Mouse (Mus musculus) skeletal muscle tissue, adult 2 months (tissue): ENCODE results near the gene Slc35f3.
A peak's percentile ranks its signal among the peaks of the same experiment; 100 is the strongest.
"Not testable (repeated sequence)": the region's sequence is repeated elsewhere in the genome, so short reads cannot be mapped to it uniquely, and the experiment has no call there.

Experiments
- DNase-seq: peaks from one replicate; pipeline ENCODE4 v3.0.0-alpha.2; 2012; ENCODE audit warnings: low read depth, low spot score

Slc35f3 gene

DNA sequence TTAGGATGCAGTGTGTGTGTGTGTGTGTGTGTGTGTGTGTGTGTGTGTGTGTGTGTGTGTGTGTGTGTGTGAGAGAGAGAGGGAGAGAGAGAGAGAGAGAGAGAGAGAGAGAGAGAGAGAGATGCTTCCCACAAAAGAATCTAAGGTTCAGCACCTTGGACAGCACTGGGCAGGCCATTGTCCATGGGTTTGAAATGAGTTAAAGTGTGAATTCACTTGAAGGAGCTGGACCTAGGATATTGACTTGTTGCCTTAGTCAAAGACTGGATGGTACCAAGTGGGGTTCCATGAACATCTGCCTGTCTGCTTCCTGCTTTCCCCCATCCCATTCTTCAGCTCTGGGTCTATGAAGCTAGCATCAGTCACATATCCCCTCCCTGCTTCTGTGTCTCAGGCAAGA lies 106.2 kb downstream of the Slc35f3 start:
- DNase-seq: not testable (repeated sequence)

- DNase-seq: no peak
Observed at GRCm38 (mm10) chr8:126405030-126405429, 106.7 kb downstream of the Slc35f3 start.

GRCm38 (mm10) chr8:126420834-126421233 lies 122.5 kb downstream of the Slc35f3 start:
- no peak for DNase-seq

- DNase-seq: peak; percentile 92
Observed at GRCm38 (mm10) chr8:126422174-126422919, 124.0 kb downstream of the Slc35f3 start, which contains the start of gene Coa6. Coa6 (plus strand) TSS chr8:126422515.

GRCm38 (mm10) chr8:126422920-126423300 lies 124.6 kb downstream of the Slc35f3 start:
- no peak for DNase-seq

DNA sequence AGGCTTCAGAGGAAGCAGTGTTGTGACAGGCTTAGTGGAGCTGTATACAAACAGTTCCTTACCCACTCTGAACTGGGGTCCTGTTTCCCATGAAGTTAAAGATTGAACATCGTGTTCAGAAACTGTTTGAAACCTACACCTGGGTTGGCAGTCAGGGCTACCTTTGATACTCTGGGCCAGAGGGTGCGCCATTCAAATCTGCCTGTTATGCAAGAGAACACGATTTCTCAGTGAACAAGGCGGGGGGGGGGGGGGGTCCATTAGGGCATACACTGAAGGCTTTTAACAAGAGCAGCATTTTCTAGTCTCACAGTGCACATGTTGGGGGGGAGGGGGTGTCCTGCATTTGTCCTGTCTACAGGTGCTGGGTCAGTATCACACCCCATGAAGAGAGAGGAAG lies 125.8 kb downstream of the Slc35f3 start:
- no peak for DNase-seq

GRCm38 (mm10) chr8:126424946-126425345 lies 126.6 kb downstream of the Slc35f3 start:
- DNase-seq: no peak

DNA sequence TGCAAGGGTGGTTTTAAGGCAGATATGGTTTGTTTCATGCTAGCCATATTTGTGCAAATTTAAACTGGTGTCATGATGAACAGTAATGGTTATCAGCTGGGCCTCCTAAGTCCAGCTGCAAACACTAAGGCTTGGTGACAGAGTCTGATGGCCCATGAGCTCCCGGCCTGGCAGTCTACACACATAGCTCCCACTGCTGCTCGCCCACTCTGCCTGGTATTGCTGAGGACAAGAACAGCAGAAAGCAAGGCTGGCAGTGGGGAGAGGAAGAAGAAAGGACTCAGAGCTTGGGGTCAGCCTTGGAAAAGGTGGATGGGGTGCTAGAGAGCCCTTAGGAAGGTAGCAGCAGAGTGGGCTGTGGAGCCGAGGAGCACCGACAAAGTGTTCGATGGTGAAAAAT lies 131.3 kb downstream of the Slc35f3 start:
- DNase-seq: no peak

DNA sequence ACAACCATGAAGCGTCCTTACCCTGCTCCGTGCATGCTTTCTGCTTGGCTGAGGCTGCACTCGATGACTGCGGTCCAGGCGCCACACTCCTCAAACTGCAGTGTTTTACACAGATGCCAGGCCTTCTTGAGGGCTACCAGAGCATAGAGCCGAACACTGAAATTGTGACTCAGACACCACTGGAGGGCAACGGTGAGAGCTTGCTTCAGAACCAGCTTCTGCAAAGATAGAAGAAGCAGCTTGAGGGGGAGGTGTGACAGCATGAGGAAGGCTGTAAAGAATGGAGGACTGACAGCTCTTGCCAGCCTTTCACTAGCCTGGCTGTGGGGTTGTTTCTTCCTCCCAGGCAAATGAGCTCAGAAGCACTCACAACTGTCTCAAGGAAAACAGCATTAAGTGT lies 135.5 kb downstream of the Slc35f3 start:
- no peak for DNase-seq

GRCm38 (mm10) chr8:126438937-126439336 lies 140.6 kb downstream of the Slc35f3 start:
- DNase-seq: no peak
